Mouse (Mus musculus) left cerebral cortex, postnatal 36 days (tissue): ENCODE data around the gene Trak2. TPM values are rescaled to one million over a fixed set of nuclear protein-coding genes. Genes with fewer than 3 reads are reported as not detected.
A peak's percentile ranks its signal among the peaks of the same experiment; 100 is the strongest.

Experiments used
- DNase-seq, 2 experiments: peaks; one replicate each; pipeline ENCODE4 v3.0.0; 2021 to 2022; ENCODE audit warnings: low spot score in 2 of 2, mixed read lengths in 1 of 2
- intact Hi-C: fragments of 180-260 bp; cut with DNase I; formaldehyde crosslinking; loops from one replicate; pipeline ENCODE4 v1.15.1; 2025
- total RNA-seq, 2 experiments: library from RNA; stranded (reverse); gene quantifications; 2 replicates each; pipeline ENCODE4 v1.2.3; 2021

Gene Trak2
- total RNA-seq, 2 experiments from 2014 or later = 157 to 160 TPM

- DNase-seq = no peak
- intact Hi-C loops = no loop called here
Observed at GRCm38 (mm10) chr1:58955716-58956115, 17.5 kb downstream of the Trak2 start.

GRCm38 (mm10) chr1:58954578-58955410 is 18.4 kb downstream of the Trak2 start:
- no peak for DNase-seq
- intact Hi-C loops = no loop called here

- intact Hi-C loops = no loop called here
- DNase-seq = no peak
Observed at GRCm38 (mm10) chr1:58953686-58954434, 19.4 kb downstream of the Trak2 start.

GRCm38 (mm10) chr1:58952997-58953396 is 20.2 kb downstream of the Trak2 start:
- intact Hi-C loops = no loop called here
- no peak for DNase-seq

- DNase-seq = no peak
- intact Hi-C loops = no loop called here
Observed at GRCm38 (mm10) chr1:58952526-58952925, 20.7 kb downstream of the Trak2 start.

- intact Hi-C loops = no loop called here
Observed at GRCm38 (mm10) chr1:58951841-58952240, 21.4 kb downstream of the Trak2 start.

GRCm38 (mm10) chr1:58950899-58951648 is 22.2 kb downstream of the Trak2 start:
- no peak for DNase-seq
- intact Hi-C loops = no loop called here

More at GRCm38 (mm10) chr1:58951841-58952240, 21.4 kb downstream of the Trak2 start:
- no peak for DNase-seq

- intact Hi-C loops = no loop called here
- DNase-seq = no peak
Observed at GRCm38 (mm10) chr1:58949561-58950106, 23.6 kb downstream of the Trak2 start.

GRCm38 (mm10) chr1:58946718-58947117 is 26.5 kb downstream of the Trak2 start:
- intact Hi-C loops = no loop called here
- DNase-seq = no peak

GRCm38 (mm10) chr1:58945960-58946670 is 27.1 kb downstream of the Trak2 start:
- intact Hi-C loops = no loop called here
- no peak for DNase-seq

GRCm38 (mm10) chr1:58945523-58945922 is 27.7 kb downstream of the Trak2 start:
- intact Hi-C loops = no loop called here
- DNase-seq = no peak

GRCm38 (mm10) chr1:58937606-58938099 is 35.6 kb downstream of the Trak2 start:
- DNase-seq = no peak
- intact Hi-C loops = no loop called here

GRCm38 (mm10) chr1:58936746-58937605 is 36.3 kb downstream of the Trak2 start:
- DNase-seq = no peak
- intact Hi-C loops = no loop called here

- intact Hi-C loops = loop anchor here (10.0 kb wide), 1 partner anchor 48 kb away; the partner anchor contains the start of genes Stradb and Trak2
- DNase-seq = no peak
Observed at GRCm38 (mm10) chr1:58926664-58927063, 46.6 kb downstream of the Trak2 start.

GRCm38 (mm10) chr1:58917566-58917965 is 55.7 kb downstream of the Trak2 start:
- DNase-seq = no peak
- intact Hi-C loops = no loop called here

- DNase-seq = peak; percentile 21 to 22
- intact Hi-C loops = loop anchor here (5.0 kb wide), 2 partner anchors 83 to 512 kb away; no protein-coding TSS in a partner anchor
Observed at GRCm38 (mm10) chr1:58909636-58910272, 63.5 kb downstream of the Trak2 start.

- no peak for DNase-seq
- intact Hi-C loops = no loop called here
Observed at GRCm38 (mm10) chr1:58903681-58904080, 69.5 kb downstream of the Trak2 start.
